Mouse (Mus musculus) stomach, postnatal 0 days (tissue): ENCODE measurements at regions not wholly inside any gene's neighbourhood (a gene's known extent, or its start where the extent isn't known, plus 50 kb on each side); places are given as distances from the start of the nearest gene placed in this dataset.

Experiments used
- ATAC-seq: fragments of 200-750 bp; cut with Nextera tagmentation; 2 replicates; pipeline ENCODE4 v1.8.0; 2017; ENCODE audit not compliant: low FRiP score, low TSS enrichment
- DNase-seq: peaks from one replicate; pipeline ENCODE4 v3.0.0-alpha.2; 2016; ENCODE audit warnings: low spot score
- H3K27ac ChIP-seq: fragments of 300-500 bp; sonication (generic); replicated peaks from 2 replicates; pipeline ENCODE4 v1.5.1; 2014; ENCODE audit warnings: mild to moderate bottlenecking, control low read depth
- H3K27me3 ChIP-seq: fragments of 300-500 bp; sonication (generic); 2 replicates; pipeline ENCODE4 v1.6.1; 2014; ENCODE audit warnings: low read length; ENCODE audit not compliant: control insufficient read depth, insufficient read depth
- H3K36me3 ChIP-seq: fragments of 300-500 bp; sonication (generic); 2 replicates; pipeline ENCODE4 v1.6.1; 2014; ENCODE audit warnings: low read length, mixed read lengths; ENCODE audit not compliant: control insufficient read depth, insufficient read depth
- H3K4me1 ChIP-seq: fragments of 300-500 bp; sonication (generic); replicated peaks from 2 replicates; pipeline ENCODE4 v1.6.1; 2014; ENCODE audit warnings: antibody characterized with exemption; ENCODE audit not compliant: control insufficient read depth, insufficient read depth
- H3K4me2 ChIP-seq: fragments of 300-500 bp; sonication (generic); replicated peaks from 2 replicates; pipeline ENCODE4 v1.6.1; 2014; ENCODE audit warnings: low read depth, mild to moderate bottlenecking, control low read depth, moderate library complexity
- H3K4me3 ChIP-seq: fragments of 300-500 bp; sonication (generic); 2 replicates; pipeline ENCODE4 v1.5.1; 2014; ENCODE audit warnings: low read depth, low read length, control low read depth
- H3K9ac ChIP-seq: fragments of 300-500 bp; sonication (generic); 2 replicates; pipeline ENCODE4 v1.6.1; 2014; ENCODE audit warnings: mild to moderate bottlenecking, low read length, control low read depth, mixed read lengths
- H3K9me3 ChIP-seq: fragments of 300-500 bp; sonication (generic); 2 replicates; pipeline ENCODE4 v1.6.1; 2016; ENCODE audit warnings: low read length; ENCODE audit not compliant: control insufficient read depth
- CTCF ChIP-seq: IDR thresholded peaks from 2 replicates; pipeline ENCODE4 v1.5.1; 2016; ENCODE audit warnings: antibody characterized with exemption, low read depth, mild to moderate bottlenecking, moderate library complexity
- EP300 ChIP-seq: optimal IDR thresholded peaks from 2 replicates; pipeline ENCODE3; 2016; ENCODE audit warnings: antibody characterized with exemption
- WGBS: fragments of 180-500 bp; shearing (Covaris S2); extraction: QIAGEN DNeasy Blood & Tissue Kit; methylation state at CpG from one replicate; pipeline ENCODE4 v1.1.7; 2014; 5-methylcytosine and 5-hydroxymethylcytosine counted together

DNA sequence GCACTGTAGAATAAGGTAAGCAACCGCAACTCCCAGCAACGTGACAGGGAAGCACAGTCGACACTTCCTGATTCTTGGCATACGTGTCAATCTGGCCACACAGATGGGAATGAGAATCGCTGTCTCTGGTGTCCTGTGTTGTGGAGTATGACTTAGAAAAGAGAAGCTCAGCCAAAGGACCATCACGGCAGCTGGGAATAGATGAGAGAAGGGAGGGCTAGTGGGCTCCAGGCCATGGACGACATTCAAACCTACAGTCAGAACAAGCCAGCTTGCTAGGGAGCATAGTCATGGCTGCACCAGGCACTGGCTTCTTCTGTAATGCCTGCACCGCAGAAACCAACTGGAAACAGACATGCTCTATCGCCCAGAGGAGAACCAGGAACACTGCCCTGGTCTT lies 469.2 kb upstream of the B3galt2 start:
- no peaks in the 10 kb centered on the region for H3K9me3 ChIP-seq
- H3K27ac ChIP-seq = no peak overlapping the region
- H3K4me3 ChIP-seq = no peak overlapping the region
- no peak for ATAC-seq
- H3K4me2 ChIP-seq = no peak overlapping the region
- no peaks in the 10 kb centered on the region for H3K4me1 ChIP-seq
- WGBS = 81% methylated on average over 9 of the region's 9 CpGs
- H3K36me3 ChIP-seq = no peaks in the 10 kb centered on the region
- no peaks in the 10 kb centered on the region for H3K27me3 ChIP-seq
- H3K9ac ChIP-seq = no peak overlapping the region
- no peak for DNase-seq
- TF ChIP-seq CTCF (no peak), EP300 (no peak)

DNA sequence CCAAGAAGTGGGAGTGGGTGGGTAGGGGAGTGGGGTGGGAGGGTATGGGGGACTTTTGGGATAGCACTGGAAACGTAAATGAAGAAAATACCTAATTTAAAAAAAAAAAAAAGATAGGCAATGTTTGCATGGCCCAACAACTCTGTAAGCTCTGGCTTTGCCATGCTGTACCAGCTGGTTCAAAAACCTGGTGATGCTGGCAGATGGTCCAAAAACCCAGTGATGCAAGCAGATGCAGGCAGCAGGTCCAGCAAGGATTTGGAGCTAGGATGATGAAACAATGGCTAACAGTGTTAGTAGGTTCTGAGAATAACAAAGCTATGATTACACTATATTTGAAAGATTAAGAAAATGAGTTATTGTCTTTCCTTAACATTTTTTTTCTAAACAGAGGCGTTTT lies 466.6 kb upstream of the B3galt2 start:
- H3K4me1 ChIP-seq = no peaks in the 10 kb centered on the region
- no peak for DNase-seq
- TF ChIP-seq CTCF = no peak
- no peak for TF ChIP-seq EP300
- no peaks in the 10 kb centered on the region for H3K27me3 ChIP-seq
- no peak overlapping the region for H3K4me3 ChIP-seq
- ATAC-seq = no peak
- no peak overlapping the region for H3K27ac ChIP-seq
- WGBS = 79% methylated on average over 2 of the region's 2 CpGs
- H3K4me2 ChIP-seq = no peak overlapping the region
- no peaks in the 10 kb centered on the region for H3K9me3 ChIP-seq
- no peaks in the 10 kb centered on the region for H3K36me3 ChIP-seq
- H3K9ac ChIP-seq = no peak overlapping the region

GRCm38 (mm10) chr1:143192167-143192793 lies 448.2 kb upstream of the B3galt2 start:
- no peak overlapping the region for H3K9ac ChIP-seq
- no peaks in the 10 kb centered on the region for H3K9me3 ChIP-seq
- no peak for TF ChIP-seq CTCF
- TF ChIP-seq EP300 = no peak
- H3K4me2 ChIP-seq = no peak overlapping the region
- no peaks in the 10 kb centered on the region for H3K27me3 ChIP-seq
- no peak overlapping the region for H3K4me3 ChIP-seq
- H3K27ac ChIP-seq = no peak overlapping the region
- ATAC-seq (no peak), DNase-seq (no peak)
- WGBS = 76% methylated on average over 3 of the region's 3 CpGs
- no peaks in the 10 kb centered on the region for H3K36me3 ChIP-seq
- no peaks in the 10 kb centered on the region for H3K4me1 ChIP-seq

DNA sequence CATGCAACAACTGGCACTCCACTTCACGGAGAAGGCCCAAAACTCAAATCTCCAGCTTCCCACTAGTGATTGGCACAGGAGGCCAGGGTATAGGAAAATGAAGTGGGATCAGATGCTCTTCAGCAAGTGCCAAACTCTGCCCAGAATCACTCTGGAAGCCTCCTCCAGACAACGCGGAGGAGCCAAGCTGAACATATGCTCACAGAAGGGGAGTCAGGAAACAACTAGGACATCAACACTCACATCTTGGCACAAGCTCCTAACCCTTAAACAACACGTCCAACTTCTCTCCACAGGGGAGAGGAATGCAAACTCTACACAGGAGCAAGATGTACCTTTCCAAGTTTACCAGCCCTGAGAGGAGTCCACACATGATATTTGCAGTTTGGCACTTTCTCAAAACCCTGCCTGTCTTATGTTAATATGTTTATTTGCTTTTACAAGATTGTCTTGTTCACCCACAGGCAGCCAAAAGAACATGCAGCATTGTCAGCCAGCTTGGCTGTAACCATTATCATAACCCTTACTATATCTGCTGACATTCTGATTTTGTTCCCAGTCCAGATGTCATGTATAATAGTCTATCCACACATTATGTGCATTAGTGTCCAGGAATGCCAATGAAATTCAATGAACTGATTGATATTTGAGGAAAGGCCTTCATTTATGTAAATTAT lies 440.1 kb upstream of the B3galt2 start:
- Histone ChIP-seq H3K27ac (no peak overlapping the region), H3K4me3 (no peak overlapping the region), H3K36me3 (no peaks in the 10 kb centered on the region), H3K4me1 (no peaks in the 10 kb centered on the region), H3K9ac (no peak overlapping the region), H3K27me3 (no peaks in the 10 kb centered on the region), H3K9me3 (no peaks in the 10 kb centered on the region), H3K4me2 (no peak overlapping the region)
- DNase-seq (no peak), ATAC-seq (no peak)
- TF ChIP-seq CTCF = no peak
- TF ChIP-seq EP300 = no peak
- WGBS = 69% methylated on average over 4 of the region's 4 CpGs

DNA sequence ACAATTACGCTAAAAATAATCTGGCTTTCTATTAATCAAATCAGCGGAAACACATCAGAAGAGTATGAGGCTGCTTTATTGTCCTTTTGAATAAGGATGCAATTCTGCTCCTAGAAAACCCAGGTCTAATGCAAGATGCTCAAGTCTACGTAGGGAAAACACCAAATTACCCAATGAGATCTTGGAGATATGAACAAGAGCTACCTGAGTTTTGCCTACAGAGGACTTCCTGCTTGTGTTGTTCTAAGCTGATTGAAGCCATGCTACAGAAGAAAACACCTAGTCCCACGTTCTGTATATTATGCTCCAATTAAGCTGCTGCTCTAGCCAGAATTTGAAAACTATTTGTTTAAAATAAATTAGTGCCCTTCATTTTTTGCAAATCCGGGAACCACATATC lies 439.5 kb upstream of the B3galt2 start:
- 86% methylated on average over 5 of the region's 5 CpGs for WGBS

DNA sequence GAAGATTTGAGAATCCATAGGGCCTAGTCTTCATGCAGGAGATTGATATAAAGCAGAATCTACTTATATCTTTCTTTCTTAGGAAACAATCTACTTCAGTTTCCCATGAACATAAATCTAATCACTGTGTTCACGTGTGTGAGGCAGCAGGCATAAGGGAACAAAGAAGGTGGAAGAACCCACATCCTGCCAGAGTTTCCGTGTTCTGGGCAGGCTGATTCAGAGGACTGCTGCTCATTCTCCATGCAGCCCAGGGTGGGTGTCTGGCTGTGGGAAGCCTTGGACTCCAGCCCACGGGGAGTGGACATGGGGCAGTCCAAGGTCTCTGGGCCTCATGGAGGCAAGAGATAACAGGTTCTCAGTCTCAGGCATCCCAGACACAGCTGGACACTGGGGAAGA lies 438.3 kb upstream of the B3galt2 start:
- no peak for ATAC-seq
- Histone ChIP-seq H3K36me3 (no peaks in the 10 kb centered on the region), H3K4me1 (no peaks in the 10 kb centered on the region), H3K4me2 (no peak overlapping the region), H3K27me3 (no peaks in the 10 kb centered on the region), H3K9ac (no peak overlapping the region), H3K4me3 (no peak overlapping the region), H3K27ac (no peak overlapping the region), H3K9me3 (no peaks in the 10 kb centered on the region)
- DNase-seq = no peak
- TF ChIP-seq CTCF (no peak), EP300 (no peak)
- WGBS = 80% methylated on average over 3 of the region's 3 CpGs

More for the DNA sequence above, 439.5 kb upstream of the B3galt2 start:
- ATAC-seq = no peak
- no peak overlapping the region for H3K27ac ChIP-seq
- no peaks in the 10 kb centered on the region for H3K36me3 ChIP-seq
- DNase-seq = no peak
- no peak overlapping the region for H3K9ac ChIP-seq
- no peaks in the 10 kb centered on the region for H3K27me3 ChIP-seq
- H3K4me3 ChIP-seq = no peak overlapping the region
- no peak for TF ChIP-seq EP300
- no peak for TF ChIP-seq CTCF
- no peaks in the 10 kb centered on the region for H3K9me3 ChIP-seq
- no peak overlapping the region for H3K4me2 ChIP-seq
- no peaks in the 10 kb centered on the region for H3K4me1 ChIP-seq
